Mouse (Mus musculus) CH12F3 (cell line): ENCODE results near the gene Sdhc.
"Not testable (repeated sequence)": the region's sequence is repeated elsewhere in the genome, so short reads cannot be mapped to it uniquely, and the experiment has no call there.

Experiments used
- in situ Hi-C: fragments of 300-500 bp; cut with MboI; formaldehyde crosslinking; loops from 2 replicates; pipeline ENCODE4 v1.14.3; 2020; ENCODE audit warnings: low sequenced_read_pairs

Sdhc gene

DNA sequence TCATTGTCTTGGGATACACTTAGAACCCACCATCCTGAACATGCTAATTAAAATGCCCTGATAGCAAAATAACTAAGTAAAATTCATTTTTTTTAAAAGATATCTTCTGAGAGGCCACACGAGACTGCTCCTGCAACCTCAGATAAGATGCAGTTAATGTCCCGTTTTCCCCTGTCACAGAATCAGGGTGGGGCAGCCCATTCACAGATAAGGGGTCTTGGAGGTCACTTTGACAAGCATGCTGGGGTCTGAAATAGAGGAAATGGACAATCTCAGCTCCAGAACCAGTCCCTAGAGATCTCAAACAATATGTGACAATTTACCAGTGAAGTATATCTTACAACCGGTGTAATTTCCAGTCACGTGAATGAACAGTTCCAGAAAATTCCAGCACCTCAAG is 34.1 kb downstream of the Sdhc start:
- in situ Hi-C loops = no loop called here

DNA sequence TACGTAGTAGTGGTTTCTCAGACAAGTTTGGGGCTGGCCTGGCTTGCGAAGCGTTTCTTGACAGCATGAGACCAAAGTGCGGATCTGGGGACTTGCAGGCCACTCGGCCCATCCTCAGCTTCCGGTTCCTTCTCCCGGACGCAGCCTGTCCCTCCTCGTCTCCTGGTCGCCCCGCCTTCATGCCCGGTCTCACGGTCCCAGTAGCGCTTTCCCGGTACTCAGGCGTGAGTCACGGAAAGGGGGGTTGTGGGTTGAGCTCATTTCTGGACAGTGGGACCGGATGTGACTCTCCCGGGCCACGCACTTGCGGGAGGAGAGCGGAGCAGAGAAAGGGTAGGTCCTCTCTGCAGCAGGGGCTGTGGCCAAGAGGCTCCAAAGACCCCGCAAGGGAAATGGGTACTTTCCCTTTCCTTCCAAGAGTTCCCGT is 36.5 kb downstream of the Sdhc start, which contains the start of gene Cfap126:
Cfap126 (plus strand) TSS at position 46 of the 427 bp plus-strand sequence.
- in situ Hi-C loops = no loop called here

DNA sequence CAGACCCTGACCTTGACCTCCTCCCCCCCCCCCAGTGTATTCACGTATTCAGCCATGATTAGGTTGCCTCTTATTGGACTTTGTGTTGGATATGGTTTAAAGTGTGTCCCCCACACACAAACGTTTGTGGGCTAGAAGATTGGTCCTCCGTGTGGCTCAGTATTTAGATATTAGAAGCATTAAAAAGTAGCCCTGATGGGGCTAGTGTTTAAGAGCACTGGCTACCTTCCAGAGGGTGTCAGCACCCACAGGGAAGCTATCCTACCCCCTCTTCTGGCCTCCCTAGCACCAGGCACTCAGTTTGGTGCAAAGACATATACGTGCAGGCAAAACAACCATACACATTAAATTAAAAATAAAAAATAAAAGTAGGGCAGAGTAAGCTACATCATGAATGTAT is 37.4 kb downstream of the Sdhc start:
- in situ Hi-C loops = no loop called here

DNA sequence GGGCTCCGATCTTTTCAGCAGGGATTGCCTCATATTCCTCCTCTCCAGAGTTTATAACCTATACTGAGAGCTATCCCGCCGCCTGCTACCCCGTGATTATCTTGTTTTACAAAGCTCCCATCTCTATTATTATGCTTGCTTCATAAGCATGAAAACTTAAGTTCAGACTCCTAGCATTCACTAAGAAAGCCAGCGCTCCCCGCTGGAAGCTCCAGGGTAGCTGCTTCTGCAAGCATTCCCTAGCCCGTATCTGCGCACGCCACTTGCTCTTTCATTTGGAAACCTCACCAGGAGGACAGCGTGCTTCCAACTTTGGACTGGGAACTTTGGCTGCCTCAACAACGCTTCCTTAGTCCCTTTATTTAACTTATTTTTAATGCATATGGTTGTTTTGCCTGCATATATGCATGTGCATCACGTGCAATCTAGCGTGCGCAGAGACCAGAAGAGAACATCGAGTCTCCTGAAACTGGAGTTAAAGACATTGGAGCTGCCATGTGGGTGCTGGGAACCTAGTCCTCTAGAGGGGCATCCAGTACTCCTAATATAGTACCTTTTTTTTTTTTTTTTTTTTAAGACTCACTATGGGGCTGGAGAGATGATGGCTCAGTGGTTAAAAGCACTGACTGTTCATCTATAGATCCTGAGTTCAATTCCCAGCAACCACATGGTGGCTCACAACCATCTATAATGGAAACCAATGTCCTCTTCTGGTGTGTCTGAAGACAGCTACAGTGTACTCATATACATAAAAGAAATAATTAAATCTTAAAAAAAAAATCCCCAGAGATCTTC is 38.4 kb downstream of the Sdhc start:
- in situ Hi-C loops = no loop called here

DNA sequence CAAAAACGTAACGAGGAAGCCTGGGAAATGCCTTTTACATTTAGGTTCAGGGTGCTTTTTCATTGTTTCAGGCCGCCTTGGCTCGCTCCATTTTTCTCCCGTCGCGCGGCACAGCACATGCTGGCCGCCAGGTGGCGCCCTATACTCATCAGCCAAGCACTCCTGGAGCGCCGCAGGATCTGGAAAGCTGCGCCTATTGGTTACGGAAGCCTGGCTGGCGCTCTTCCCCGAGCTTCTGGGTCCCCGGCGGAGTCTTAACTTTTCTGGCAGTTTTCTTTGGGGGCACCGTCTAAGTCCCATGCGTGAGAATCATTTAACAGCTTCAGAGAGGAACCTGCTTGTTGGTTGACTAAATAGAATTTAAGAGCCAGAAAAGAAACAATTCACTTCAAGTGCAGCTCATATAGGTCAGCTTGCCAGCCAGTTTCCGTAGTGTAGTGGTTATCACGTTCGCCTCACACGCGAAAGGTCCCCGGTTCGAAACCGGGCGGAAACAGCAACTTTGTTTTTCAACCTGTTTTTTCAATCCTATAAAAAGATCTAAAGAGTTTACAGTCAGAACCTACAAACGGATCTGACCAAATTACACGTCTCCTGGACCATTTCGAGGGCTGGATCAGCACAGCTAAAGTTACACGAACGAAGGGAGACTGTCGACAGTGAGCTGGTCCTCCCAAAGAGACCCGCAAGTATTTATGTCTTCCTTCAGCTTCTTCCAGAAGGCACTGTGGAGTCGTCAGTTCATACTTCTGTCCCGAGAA is 39.2 kb downstream of the Sdhc start:
- in situ Hi-C loops = no loop called here

DNA sequence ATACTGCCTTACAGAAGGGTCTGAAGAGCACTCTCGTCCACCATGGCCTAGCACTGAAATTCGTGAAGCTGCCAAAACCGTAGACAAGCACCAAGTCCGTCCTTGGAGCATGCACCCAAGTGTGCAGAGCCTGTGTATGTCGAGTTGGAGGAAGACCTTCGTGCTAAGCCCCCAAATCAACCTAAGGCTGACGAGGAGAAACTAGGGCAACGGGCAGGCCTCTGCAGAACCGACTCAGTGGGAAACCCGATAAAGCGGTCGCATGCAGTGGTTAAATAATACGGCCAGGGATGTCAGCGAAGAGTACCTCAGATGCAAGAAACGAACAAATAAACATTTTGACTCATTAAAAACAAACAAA is 39.8 kb downstream of the Sdhc start:
- in situ Hi-C loops = no loop called here

DNA sequence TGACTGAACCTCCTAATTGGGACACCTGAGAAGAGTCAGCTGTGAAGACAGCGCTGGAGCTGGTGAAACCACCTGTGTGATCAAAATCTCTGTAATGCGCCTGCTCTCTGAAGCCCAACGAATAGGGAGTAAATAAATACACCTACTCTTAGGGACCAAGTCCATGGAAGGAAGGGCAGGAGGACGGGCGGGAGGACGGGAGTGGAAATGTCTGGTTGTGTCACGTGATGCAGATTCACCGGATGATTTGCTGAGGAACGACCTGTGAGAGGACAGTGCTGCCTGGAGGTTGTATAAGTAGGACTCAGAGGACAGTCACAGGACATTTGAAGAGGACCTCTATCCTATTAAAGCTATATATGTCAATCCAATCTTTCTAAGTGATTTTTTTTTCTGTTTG is 40.8 kb downstream of the Sdhc start:
- in situ Hi-C loops = loop anchor here (10.0 kb wide), 1 partner anchor 65 kb away; no protein-coding TSS in a partner anchor

DNA sequence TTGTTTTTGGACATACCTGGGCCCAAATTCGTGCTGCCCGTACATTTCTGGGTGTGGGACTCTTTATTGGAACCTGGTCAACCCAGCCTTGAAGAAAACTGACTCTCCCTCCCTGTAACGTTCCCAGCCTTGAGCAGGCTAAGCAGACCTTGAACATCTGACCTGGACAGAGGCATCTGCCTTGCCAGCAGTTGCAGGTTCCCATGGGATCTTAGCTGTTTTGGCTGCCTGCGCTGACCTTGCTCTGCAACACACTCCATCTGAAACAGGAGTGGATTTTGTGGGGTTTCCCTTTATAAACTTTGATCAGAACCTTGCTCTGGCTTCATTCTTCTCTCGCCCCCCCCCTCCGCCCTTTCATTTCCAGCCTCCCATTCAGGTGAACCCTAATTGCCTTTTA is 45.2 kb downstream of the Sdhc start:
- in situ Hi-C loops = loop anchor here (10.0 kb wide), 1 partner anchor 60 kb away; no protein-coding TSS in a partner anchor

DNA sequence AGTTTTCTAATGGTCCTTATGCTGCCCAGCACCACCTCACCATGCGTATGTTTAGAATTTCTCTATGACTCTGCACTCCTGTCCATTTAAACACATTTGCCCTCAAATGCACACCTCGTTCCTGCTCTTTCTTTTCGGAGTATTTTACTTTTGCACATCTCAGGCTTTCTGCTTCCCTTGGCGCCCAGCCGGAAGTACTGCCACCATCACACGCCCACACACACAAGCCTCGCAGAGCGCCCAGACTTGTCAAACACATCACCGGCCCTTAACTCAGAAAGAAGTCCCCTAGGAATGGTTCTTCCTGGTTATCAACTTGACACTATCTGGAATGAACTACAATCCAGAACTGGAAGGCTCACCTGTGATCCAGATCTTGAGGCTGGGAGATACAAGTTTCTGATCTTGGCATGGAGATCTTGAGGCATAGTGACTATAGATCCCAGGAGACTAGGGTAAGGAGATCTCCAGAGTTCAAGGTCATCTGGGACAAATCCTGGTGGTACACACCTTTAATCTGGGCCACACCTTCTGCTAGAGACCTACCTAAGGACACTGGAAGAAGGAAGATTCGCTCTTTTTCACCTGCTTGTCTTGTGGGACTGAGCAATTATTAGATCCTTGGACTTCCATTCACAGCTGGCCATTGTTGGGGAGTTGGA is 47.1 kb downstream of the Sdhc start:
- in situ Hi-C loops = loop anchor here (5.0 to 10.0 kb wide), 2 partner anchors 59 to 206 kb away; no protein-coding TSS in a partner anchor

DNA sequence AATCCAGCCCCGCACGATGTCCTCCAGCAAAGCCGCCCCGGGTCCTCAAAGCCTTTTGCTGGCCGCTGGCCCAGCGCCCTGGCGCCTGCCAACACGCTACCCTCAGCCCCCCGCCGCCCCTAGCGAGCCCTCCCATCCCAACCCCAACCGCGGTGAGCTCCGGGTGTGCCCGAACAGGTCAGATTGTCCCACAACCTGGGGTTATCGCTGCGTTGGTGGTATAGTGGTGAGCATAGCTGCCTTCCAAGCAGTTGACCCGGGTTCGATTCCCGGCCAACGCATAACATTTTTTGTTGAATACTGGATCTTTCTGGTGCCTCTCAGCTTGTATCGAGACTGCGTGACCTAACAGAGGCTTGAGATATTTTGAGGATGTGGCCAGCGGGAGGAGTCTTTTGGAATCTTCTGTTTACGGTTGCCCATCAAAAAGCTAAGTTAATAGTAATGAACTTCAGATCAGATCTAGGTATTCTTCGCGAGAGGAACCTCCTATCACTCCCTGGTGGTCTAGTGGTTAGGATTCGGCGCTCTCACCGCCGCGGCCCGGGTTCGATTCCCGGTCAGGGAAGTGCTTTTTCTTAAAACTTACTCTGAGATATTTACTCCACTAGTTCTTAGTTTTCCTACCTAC is 47.7 kb downstream of the Sdhc start:
- in situ Hi-C loops = loop anchor here (5.0 to 10.0 kb wide), 2 partner anchors 58 to 205 kb away; no protein-coding TSS in a partner anchor

DNA sequence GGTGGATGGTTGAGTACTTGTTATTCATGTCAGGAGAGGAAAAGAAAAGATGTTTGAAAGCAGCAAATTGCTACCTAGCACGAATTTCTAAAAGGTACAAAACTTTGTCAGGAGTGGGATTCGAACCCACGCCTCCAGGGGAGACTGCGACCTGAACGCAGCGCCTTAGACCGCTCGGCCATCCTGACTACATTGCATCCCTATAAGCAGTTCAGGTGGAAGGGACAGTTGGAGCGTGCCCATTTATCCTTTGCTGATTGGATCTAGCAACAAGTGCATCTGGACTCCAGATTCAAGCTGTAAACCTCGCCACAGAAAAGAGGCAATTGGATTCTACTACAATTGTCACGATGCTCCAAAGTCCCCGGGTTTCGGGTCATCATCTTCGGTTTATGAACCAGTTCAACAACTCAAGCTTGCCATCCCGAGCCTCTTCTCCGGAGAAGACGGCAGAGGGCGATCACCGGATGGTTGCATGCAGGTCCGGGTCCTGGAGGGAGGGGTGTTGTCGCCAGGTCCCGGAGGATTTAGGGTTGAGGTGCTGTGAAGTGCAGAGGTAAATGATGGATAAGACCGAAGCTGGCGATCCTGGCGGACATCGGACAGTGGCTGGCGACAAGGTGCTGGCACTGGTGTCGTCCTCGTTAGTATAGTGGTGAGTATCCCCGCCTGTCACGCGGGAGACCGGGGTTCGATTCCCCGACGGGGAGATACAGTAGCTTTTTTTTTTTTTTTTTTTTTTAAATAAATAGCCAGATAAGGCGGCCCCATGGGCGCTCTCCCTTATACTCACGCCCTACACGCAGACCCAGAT is 48.5 kb downstream of the Sdhc start:
- in situ Hi-C loops = loop anchor here (5.0 to 10.0 kb wide), 2 partner anchors 57 to 205 kb away; no protein-coding TSS in a partner anchor

DNA sequence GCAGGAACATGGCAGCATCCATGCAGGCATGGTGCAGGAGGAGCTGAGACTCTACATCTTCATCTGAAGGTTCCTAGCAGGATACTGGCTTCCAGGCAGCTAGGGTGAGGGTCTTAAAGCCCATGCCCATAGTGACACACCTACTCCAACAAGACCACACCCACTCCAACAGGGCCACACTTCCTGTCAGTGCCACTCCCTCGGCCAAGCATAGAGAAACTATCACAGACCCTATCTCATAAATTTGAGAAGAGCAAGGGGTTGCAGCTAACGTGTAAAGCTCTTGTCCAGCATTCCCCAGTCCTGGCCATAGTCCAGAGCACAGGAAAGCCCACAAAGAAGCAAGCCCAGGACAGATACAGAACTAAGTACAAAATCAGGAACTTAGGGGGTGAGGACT is 49.4 kb downstream of the Sdhc start:
- in situ Hi-C loops = loop anchor here (5.0 to 10.0 kb wide), 2 partner anchors 56 to 204 kb away; no protein-coding TSS in a partner anchor

DNA sequence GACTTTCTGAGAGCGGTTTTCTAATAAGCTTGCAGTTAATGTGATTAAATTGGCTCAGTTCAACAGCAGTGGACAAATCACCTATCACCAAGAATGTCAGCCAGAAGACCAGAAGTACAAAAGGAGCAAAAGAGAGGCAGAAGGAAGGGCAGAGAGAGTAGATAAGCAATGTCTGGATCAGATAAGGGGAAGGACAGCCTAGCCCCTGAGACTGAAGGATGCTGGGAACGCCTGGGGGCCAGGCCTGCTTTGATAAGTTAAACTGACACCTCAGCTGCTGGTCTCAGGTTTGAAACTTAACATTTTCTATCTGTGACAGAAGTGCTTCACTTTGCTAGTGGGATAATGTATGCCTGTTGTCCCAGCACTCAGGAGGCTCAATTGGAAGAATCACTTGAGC is 52.8 kb downstream of the Sdhc start:
- in situ Hi-C loops = no loop called here

DNA sequence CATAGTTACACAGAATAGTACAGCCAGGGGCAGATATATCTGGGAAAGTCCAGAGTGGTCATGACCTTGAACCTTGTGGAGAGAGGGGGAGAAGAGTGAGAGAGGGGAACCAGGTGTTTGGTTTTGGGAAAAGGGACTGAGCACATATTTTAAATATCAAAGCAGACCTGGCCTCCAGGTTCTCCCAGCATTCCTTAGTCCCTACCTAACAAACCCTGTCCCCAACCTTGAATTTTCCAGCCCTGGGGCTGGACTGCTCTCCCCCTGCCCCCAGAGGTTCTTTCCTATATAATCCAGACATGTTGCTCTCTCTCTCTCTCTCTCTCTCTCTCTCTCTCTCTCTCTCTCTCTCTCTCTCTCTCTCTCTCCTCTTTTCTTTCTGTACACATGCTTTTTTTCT is 53.3 kb downstream of the Sdhc start:
- in situ Hi-C loops = no loop called here

DNA sequence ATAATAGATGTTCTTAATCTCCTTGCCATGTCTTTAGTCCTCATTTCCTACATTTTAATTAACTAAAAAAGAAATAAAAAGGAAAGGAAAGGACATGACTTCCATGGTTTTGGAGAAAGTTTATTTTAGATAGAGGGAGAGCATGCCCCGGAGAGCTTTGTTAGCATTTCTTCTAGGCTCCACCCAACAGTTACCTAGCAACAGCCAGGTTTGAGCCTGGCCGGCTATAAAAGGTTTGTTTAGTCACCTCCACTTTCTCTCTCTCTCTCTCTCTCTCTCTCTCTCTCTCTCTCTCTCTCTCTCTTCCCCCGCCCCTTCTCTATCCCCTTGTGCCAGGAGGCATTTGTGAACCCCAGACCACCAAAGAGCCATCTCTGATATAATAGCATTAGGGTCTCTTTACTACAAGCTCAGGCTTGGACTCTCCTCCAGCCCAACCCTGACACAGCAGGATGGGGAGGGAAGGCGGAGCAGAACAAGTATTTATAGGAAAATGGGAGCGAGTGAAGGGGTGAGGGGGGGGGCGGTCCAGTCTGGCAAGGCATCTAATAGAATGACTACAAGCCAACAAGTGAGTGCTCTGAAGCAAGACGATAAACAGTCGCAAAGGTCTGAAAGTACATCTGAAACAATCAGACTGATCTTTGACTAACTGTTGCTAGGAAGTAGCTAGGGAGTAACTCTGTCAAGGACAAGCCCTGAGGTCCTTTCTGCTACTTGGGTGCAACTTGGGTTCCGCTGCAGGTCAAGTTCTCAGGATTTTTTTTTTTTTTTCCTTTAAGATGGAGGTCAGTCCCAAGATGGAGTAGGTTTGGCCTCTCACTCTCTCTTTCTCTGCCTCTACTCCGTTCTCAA is 54.1 kb downstream of the Sdhc start:
- in situ Hi-C loops = no loop called here

DNA sequence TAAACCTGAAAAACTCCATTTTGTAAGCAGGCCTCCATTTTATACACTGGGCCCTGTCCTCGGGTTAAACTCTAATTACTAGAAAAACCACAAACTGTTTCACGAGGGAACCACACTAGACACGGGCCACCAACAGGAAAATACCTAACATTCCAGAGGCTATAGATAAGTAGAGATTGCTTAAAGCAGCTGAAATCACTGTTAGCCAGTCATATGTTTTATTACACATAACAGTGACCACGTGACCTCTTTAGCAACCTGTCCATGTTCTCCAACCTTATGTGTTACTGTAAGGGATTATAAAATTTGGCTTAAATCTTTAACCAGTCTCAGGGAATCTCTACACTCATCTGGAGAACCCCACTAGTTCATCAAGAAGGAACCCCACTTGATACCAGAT is 56.0 kb downstream of the Sdhc start:
- in situ Hi-C loops = no loop called here

DNA sequence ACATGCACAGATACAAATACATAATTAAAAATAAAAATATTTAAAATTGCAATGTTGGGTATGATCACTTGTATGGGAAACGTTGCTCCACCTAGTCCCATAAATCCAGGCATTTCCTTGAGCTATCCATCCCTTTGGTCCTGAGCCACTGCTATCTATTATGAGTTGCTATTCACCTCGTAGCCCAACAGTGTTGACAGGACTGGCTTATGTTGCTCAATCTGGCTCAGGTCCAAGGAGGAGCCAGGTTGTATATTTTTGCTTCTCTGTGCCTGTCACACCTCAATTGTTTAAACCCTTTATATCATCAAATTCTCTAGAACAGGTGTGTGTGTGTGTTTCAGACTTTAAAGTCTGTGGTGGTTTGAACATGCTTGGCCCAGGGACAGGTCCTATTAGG is 59.6 kb downstream of the Sdhc start:
- in situ Hi-C loops = no loop called here

DNA sequence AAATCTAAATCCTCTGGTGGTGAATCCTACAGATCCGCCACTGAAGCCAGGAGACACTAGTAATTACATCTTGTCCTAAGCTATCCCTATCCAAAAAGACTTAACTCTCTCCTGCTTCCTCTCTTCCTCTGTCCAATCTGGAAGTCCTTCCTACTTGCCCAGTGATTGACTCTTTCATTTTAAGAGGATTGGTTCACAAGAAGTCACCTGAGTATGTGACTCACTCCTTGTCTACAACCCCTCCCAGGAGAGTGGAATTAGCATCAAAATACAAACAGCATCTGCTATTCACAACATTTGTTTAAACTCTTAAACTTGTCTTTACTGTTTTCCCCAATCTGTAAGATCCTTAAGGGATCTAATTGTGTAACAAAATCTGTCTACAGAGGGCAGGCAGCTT is 60.5 kb downstream of the Sdhc start:
- in situ Hi-C loops = no loop called here

DNA sequence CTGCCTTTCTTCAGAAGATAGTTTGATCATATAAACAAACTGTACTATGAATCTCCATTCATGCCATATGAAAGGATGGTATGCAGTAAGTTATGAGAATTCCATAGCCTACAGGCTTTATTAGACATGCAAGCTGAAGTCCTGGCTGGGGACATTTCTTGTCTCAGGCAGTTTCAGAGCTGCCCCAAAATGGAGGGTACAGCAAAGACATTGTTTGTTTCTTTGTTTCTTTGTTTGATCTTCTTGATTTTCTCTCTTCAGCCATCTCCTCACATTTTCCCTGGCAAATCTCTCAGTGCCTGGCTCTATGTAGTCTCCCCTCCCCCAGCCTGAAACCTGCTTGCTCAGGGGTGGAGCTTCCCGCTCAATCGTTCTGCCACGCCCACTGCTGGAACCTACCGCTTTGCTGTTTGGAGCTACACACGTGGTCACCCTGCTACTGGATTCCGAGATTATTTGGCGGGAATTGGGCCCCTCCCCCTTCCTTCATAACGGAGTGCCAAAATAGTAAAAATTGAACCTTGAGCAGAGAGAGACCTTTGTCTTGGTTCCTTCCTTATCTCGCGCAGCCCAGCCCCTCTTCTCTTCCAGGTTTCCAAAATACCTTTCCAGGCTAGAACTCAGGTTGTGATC is 62.0 kb downstream of the Sdhc start:
- in situ Hi-C loops = not testable (repeated sequence)
